Mouse (Mus musculus): ENCODE data around the gene H3f3b. TPM values are rescaled to one million over a fixed set of nuclear protein-coding genes. Genes with fewer than 3 reads are reported as not detected.
"Not testable (repeated sequence)": the region's sequence is repeated elsewhere in the genome, so short reads cannot be mapped to it uniquely, and the experiment has no call there.

Gene H3f3b
- polyA plus RNA-seq, 1 experiment: 369 TPM

DNA sequence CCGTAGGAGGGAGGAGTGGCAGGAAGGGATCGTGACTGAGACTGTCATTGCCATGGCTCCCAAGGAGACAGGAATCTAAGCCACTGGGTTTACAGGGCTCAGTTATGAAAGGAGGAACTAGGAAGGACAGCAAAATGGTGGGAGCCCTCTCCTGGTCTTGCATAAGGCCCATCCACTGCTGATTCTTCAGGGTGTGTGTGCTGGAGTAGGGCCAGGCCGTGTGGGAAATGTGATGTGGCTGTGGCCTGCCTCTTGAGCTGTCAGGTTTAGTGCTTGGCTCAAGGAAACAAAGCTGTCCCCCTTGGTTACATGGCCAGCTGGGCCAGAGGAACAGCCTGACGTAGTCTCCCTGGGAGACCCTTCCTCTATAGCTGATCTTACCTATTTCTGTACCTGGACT is 22.4 kb upstream of the H3f3b start:
- no peak for DNase-seq (ENCODE audit: extremely low spot score in 1 of 2, low spot score in 1 of 2)

DNA sequence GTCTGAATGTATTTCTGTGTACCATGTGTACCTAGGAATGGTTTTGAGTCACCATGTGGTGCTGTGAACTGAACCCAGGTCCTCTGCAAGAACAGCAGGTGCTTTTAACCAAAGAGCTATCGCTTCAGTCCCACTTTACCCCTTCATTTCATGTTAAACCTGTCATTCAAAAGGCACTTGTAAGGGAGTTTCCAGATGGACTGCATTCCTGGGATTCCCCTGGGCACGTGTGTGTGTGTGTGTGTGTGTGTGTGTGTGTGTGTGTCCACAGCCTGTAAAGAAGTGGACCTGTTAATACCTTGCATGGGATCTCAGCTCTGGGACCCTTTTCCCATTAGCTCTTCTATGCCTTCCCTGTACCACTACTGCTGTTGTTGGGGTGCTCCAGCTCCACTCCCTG is 21.8 kb upstream of the H3f3b start:
- no peak for DNase-seq (ENCODE audit: extremely low spot score in 1 of 2, low spot score in 1 of 2)

DNA sequence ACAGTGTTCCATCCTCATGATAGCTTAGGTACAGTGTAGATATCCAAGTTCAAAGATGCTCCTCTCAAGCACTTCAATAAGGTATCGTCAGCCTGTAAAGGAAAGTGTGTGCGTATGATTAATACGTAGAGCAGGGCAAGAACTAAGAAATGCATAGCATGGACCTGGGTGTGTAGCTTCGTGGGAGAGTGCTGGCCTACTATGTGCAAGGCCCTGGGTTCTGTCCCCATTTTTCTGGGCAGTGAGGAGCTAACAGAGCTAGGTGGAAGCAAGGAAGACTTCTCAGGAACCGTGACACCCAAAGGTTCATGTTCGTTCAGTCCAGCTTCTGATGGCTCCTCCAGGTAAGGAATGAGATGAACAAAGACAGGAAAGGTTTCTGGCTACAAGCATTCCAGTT is 17.4 kb upstream of the H3f3b start:
- DNase-seq (ENCODE audit: extremely low spot score in 1 of 2, low spot score in 1 of 2): no peak

DNA sequence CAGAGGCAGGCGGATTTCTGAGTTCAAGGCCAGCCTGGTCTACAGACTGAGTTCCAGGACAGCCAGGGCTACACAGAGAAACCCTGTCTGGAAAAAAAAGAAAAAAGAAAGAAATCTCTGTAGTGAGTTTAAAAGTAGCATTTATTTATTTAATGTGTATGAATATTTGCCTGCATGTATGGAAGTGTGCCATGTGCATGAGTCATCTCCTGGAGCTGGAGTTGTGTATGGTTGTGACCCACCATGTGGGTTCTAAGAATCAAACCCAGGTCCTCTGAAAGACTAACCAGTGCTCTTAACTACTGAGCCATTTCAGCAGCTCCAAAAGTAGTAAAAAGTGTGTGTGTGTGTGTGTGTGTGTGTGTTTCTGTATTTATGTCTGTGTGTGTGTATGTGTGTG is 15.5 kb upstream of the H3f3b start:
- no peak for DNase-seq (ENCODE audit: extremely low spot score in 1 of 2, low spot score in 1 of 2)

DNA sequence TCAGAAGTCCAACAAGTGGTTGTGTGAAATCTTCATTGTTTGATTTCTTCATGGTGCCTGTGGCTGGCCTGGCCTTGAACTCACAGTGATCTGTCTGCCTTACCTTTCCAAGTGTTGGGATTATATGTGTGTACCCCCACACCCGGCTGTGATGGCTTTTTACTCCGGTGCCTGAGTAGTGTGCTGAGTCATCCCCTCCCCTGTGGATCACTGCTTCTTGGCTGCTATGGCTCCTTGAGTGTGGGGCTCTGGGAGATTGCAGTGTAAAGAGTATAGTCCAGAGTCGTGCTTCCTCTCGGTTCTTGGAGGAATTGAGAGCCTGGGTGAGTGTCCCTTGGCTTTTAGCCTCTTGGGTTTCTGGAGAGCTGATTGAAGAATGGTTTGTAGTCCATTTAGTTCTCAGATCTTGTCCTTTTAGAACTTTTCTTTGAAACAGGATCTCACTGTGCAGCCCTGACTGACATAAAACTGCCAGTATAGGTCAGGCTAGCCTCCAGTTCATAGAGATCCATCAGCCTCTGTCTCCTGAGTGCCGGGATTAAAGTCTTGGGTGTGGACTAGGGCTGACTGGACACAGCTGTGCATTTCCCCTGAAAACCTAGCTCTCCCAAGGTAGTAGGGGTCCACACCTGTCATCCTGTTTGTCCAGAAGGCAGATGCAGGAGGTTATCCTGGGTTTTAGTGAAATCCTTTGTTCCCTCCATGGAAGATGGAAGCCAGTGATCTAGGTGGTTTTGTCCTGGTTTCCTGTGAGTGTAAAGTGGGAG is 14.8 kb upstream of the H3f3b start:
- no peak for DNase-seq (ENCODE audit: extremely low spot score in 1 of 2, low spot score in 1 of 2)

DNA sequence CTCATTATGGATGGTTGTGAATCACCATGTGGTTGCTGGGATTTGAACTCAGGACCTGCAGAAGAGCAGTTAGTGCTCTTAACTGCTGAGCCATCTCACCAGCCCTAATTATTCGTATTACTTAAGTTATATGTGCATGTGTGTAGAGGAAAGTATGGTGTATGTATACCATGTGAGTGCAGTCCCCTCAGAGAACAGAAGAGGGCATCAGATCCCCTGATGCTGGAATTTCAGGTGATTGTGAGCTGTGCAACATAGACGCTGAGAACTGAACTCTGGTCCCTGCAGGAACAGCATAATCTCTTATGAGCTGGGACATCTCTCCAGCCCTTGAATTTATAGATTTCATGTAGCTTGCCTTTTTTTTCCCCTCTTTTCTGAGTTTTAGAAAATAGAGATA is 14.1 kb upstream of the H3f3b start:
- no peak for DNase-seq (ENCODE audit: extremely low spot score in 1 of 2, low spot score in 1 of 2)

DNA sequence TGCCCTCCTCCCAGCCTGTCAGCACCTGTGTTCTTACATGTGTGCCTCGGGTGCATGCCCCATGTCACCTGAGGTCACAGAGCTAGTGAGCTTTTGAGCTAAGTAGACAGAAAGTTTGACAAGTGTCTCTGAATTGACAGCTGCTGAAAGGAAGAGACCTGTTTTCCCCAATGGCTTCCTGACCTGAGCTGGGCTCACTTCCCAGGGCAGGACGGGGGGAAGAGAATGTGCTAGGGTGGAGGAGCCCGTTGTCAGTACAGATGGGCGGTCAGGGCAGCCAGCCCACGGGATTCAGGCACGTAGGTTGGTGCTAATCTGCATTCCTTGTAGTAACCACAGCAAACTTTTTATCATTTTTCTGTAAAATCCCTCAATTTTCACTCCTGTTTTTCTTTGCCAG is 12.8 kb upstream of the H3f3b start:
- no peak for DNase-seq (ENCODE audit: extremely low spot score in 1 of 2, low spot score in 1 of 2)

DNA sequence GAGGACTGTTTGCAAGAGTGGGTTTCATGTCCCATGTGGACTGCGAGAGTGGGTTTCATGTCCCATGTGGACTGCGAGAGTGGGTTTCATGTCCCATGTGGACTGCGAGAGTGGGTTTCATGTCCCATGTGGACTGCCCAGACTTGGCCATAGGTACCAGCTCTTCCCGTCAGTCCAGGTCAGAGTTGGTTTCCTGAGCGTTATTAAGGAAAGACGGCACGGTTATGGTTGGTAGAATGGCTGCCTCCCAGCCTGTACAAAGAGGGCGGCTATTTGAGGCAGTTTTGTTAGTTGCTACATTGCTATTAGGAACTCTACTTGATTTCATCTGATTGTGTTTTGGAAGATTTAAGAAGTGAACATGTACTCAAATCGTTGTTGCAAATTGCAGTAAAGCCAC is 10.1 kb upstream of the H3f3b start:
- no peak for DNase-seq (ENCODE audit: extremely low spot score in 1 of 2, low spot score in 1 of 2)

DNA sequence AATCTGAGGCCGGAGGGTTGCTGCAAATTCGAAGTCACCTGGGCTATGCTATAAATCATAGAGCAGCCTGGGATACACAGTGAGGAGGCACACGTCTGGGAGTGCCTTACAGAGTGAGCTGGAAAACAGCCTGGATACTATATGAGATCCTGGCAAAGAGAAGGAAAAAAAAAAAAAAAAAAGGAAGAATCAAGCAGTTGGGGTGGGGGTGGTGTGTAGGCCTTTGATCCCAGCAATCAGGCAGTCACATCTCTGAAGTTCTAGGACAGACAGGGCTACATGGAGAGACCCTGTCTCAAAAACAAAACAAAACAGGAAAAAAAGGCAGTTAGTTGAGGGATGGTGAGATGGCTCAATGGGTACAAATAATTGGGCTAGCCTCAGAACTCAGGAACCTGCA is 8.9 kb upstream of the H3f3b start:
- DNase-seq (ENCODE audit: extremely low spot score in 1 of 2, low spot score in 1 of 2): no peak

DNA sequence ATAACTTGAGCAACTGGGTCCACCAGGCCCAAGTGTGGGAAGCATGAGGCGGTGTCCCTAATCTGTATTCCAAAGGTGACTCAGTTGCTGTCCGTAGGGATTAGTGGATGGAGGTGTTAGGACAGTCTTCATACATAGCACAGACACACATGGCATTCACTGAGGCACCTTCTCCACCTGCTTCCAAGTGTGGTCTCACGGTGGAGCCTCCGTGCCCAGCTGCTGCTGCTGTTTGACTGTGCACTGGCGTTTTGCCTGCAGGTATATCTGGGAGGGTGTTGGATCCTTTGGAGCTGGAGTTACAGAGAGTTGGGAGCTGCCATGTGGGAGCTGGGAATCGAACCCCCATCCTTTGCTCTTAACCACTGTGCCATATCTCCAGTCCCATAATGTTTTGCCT is 6.8 kb upstream of the H3f3b start:
- DNase-seq (ENCODE audit: extremely low spot score in 1 of 2, low spot score in 1 of 2): no peak

DNA sequence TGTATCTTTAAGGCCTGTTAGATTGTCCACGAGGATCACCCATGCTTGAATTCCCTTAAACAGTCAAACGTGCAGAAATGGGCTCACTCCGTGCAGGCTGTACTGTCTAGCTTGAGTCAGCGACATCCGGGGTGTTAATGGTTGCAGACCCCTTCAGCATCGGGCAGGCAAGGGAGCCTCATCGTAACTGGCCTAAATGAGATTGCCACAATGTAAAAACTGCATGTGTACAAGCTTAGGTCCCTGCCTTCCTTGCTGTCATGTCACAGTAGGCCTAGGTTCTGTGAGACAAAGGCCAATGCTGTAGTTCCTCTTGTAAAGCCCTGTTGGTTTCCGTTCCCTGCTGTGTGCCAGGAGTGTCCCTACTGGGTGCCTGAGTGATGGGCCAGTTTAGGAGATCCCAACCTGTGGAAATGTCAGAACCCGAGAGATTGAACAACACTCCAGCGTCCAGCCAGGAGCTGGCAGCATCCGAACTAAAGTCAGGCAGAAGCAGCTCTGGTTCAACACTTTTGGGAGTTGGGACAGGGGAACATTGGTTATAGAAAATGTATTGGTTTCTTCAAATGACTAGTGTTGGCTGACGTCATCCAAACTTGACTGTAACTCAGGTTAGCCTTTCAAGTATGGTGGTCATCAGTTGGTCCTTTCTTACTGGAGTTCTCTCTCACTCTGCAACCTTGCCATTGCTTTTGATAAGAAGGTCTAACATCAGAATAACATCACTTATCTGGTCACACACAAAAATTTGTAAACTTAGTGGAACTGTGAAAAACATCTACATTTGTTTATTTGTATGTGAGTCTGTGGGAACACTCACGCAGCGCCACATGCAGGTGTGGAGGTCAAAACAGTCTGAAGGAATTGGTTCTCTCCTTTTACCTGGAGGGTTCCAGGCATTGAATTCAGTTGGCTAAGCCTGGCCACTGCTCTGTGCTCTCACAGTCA is 3.4 kb upstream of the H3f3b start:
- DNase-seq (ENCODE audit: extremely low spot score in 1 of 2, low spot score in 1 of 2): no peak

DNA sequence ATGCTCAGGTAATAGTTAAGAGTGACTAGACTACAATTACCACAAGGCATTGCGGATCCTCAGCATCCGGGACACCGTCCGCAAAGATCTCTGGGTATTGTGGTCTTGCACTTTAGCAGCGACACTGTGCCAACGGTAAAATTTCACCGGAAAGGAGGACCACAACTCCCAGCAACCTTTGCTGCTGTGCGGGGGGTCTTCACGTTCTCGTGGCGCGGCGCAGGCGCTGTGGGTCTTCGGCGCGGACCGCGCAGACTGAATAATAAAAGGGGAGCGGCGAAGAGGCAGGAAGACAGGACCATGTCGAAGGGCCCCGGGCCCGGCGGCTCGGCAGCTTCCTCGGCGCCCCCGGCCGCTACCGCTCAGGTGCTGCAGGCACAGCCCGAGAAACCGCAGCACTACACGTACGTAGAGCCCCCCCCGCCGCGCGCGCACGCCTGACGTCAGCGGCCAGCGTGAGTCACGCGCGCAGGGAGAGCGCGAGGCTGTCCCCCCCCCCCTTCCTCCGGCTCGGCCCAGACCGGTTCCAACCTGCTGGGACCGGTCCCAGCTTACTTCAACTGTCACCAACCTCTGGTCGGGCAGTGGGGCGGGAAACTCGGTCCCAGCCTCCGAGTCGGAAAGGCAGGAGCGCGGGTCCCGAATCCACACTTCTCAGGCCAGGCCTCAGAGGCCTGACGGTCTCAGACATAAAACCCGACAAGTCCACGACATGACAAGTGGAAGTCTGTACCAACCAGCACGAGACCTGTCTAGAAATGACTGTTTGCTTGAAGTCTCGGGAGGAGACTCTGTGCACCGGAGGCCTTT is 2.5 kb upstream of the H3f3b start, which contains the start of gene Unk:
Gene Unk, plus strand, starts transcription at position 235 of the 810 bp plus-strand sequence.
- peak; percentile 98 to 99 for DNase-seq (ENCODE audit: extremely low spot score in 1 of 2, low spot score in 1 of 2)

DNA sequence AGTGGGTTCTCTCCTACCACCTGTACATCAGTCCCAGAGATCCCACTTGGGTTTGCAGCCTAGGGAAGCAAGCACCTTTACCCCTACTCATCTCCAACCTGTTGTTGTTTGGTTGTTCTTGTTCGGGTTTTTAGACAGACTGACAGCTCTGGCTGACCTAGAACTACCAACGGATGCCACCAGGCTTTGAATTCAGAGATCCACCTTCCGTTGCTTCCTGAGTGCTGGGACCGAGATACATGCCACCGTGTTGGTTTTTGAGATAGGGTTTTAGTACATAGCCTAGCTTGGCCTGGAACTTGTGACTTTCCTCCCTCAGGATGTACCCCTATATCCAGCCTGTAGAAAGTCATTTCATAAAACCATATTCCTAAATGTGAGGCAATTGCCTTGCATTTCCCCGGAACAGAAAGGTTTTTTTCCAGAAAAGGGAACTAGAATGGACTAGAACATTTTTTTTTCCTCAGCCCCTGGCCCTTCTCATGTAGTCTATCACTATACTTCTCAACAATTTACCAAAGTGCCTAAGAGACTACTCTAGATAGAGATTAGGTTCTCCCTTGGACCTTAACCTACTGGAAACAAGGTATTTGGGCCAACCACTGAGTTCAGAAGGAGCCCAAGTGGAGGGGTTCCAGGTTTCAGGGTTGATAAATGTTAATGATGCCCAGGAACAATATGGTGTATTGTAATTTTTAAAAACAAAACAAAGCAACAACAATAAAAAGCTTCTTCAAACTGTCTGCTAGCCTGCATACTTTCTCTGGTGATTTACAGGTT is 1.5 kb upstream of the H3f3b start:
- no peak for DNase-seq (ENCODE audit: extremely low spot score in 1 of 2, low spot score in 1 of 2)

DNA sequence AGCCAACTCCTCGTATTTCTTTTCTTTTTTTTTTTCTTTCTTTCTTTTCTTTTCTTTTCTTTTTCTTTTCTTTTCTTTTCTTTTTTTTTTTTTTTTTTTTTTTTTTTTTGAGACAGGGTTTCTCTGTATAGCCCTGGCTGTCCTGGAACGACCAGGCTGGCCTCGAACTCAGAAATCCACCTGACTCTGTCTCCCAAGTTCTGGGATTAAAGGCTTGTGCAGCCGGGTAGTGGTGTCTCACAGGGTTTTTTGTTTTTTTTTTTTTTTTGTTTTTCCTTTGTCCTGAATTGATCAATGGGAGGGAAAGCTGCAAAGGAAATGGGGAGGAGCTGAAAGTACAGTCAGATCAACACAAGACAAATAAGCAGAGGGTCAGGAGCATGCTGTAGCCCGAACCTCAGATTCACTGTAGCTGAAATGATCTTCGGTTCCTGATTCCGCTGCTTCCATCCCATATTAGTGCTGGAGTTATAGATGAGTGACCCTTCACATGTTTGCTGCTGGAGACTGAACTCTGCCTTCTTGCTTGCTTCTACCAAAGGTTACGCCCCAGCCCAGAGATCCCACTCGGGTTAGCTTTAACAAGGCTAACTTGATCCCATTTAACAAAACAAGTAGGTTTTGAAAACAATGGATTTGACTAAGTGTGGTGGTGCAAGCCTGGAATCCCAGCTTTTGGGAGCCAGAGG is 559 bp upstream of the H3f3b start:
- DNase-seq (ENCODE audit: extremely low spot score in 1 of 2, low spot score in 1 of 2): no peak

DNA sequence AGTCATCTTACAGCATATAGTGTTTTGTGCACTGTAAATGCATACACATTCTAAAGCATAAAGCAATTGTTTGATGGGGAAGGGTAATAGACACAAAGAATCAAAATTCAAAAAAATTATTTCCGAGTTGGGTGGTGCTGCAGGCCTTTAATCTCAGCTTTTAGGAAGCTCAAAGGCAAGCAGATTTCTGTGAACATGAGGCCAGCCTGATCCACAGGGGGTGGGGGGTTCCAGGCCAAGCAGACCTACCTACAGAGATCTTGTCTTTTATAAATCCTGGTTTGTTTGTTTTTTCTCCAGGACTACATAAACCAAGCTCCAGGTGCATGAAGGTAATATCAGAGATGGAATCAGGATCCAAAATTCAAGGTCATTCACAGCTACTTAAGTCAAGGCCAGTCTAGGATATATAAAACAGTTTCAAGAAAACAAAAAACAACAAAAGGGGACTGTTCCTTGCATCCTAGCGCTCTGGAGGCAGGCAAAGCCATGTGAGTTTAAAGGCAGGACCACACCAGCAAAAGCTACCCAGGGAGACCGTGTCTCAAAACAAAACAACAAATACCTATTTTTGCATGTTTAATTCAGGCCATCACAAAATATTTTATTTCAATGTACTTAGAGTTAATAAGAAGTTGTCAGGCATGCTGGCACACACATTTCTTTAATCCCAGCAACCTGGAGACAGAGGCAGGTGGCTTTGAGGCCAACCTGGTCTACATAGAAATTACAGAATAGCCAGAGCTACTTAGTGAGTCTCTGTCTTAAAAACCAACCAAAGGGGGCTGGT is 2.5 kb downstream of the H3f3b start:
- DNase-seq (ENCODE audit: extremely low spot score in 1 of 2, low spot score in 1 of 2): no peak

DNA sequence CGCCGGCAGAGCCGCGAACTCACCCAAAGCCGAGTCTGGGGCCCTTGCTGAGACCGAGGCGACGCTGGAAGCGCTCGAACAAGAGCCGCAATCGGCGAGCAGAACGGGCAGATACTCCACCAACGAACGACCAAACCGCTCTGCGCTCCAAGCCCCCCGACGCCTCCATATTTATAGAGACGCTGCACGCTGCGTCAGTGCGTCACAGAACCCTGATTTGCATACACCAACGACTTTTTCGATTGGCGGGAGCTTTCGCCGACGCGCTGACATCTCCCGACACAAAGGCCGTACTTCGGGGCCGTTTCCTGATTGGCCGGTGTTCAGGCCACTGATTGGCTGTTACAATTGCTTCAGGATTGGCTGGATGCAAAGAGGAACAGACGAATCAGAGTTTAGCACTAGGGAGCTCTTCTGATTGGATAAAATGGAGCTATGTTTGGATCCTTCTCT is 3.4 kb downstream of the H3f3b start:
- DNase-seq (ENCODE audit: extremely low spot score in 1 of 2, low spot score in 1 of 2): peak; percentile 97 to 98

DNA sequence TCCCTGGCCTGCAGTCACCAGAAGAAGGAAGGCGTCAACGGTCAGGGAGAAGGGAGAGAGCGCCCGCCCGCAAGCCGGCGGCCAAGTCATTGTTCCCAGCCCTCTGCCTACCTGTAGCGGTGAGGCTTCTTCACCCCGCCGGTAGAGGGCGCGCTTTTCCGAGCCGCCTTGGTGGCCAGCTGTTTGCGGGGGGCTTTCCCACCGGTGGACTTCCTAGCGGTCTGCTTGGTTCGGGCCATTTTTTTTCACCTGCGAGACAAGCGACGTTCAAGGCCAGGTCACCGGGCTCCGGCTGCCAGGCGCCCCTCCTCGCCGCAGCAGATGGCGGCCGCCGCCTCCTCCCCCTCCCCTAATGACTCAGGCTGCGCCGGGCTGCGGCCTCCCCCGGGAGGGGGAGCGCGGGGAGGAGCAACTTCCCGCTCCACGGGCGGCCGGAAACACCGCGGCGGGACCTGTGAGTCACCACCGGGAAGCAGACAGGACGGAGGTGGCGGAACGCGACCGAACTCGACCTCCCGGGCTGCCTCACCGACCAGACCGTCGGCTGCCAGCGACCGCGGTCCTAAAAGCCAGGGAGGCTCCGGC is 3.9 kb downstream of the H3f3b start:
- peak; percentile 68 to 83 for DNase-seq (ENCODE audit: extremely low spot score in 1 of 2, low spot score in 1 of 2)

DNA sequence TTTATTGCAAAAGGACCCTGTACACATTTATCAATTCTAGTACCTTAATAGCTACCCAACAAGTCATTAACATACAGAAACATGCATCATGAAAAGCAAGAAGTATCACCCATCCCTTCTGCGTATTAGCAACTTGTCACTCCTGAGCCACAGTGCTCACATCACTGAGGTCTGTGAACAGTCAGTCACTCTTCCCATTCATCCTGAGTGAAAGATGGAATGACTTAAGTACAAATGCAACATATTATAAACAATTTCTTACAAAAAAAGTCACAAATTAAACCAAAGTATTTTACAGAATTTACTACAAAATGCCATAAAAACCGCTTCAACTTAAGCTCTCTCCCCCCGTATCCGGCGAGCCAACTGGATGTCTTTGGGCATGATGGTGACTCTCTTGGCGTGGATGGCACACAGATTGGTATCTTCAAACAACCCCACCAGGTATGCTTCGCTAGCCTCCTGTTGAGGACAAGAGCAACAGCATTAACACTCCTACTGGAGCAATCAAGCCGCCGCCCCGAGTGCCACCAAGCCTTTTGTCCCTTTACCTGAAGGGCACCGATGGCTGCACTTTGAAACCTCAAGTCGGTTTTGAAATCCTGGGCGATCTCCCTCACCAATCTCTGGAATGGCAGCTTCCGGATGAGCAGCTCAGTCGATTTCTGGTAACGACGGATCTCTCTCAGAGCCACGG is 4.5 kb downstream of the H3f3b start:
- DNase-seq (ENCODE audit: extremely low spot score in 1 of 2, low spot score in 1 of 2): not testable (repeated sequence)
